Mouse (Mus musculus): ENCODE data around the gene Olfr1373.

GRCm38 (mm10) chr11:52124468-52124867 lies 20.9 kb downstream of the Olfr1373 start:
- TF ChIP-seq CTCF (IDR thresholded peaks at IDR 0.05; ENCODE audit: low read depth, low read length) (no peak), POLR2A (IDR thresholded peaks at IDR 0.05; ENCODE audit: extremely low read depth, insufficient read depth, low read length) (no peak)
